Mouse (Mus musculus) liver, adult 2 months (tissue): ENCODE data around the gene Ampd1. TPM values are rescaled to one million over a fixed set of nuclear protein-coding genes. Genes with fewer than 3 reads are reported as not detected.

Source experiments
- DNase-seq: peaks from one replicate; pipeline ENCODE4 v3.0.0-alpha.2; 2011; ENCODE audit warnings: low read depth, low spot score; ENCODE audit errors: extremely low read depth
- H3K27ac ChIP-seq: fragments of 200-500 bp; replicated peaks from 2 replicates; pipeline ENCODE4 v1.5.1; 2012; ENCODE audit warnings: low read depth, mild to moderate bottlenecking, control low read depth, inconsistent platforms, low read length; ENCODE audit not compliant: insufficient read depth
- H3K27me3 ChIP-seq: fragments of 200-500 bp; 2 replicates; pipeline ENCODE4 v1.6.1; 2012; ENCODE audit warnings: mild to moderate bottlenecking, moderate library complexity, low read length, inconsistent platforms; ENCODE audit not compliant: control insufficient read depth, insufficient read depth
- H3K36me3 ChIP-seq: fragments of 200-500 bp; 2 replicates; pipeline ENCODE4 v1.6.1; 2012; ENCODE audit warnings: low read length, inconsistent platforms; ENCODE audit not compliant: control insufficient read depth, insufficient read depth
- H3K4me1 ChIP-seq: fragments of 200-500 bp; 2 replicates; pipeline ENCODE4 v1.6.1; 2011; ENCODE audit warnings: low read length; ENCODE audit not compliant: control insufficient read depth, insufficient read depth
- H3K4me3 ChIP-seq: fragments of 200-500 bp; 2 replicates; pipeline ENCODE4 v1.5.1; 2011; ENCODE audit warnings: low read depth, mild to moderate bottlenecking, control low read depth, low read length, moderate library complexity; ENCODE audit not compliant: insufficient read depth
- H3K79me2 ChIP-seq: fragments of 200-500 bp; 2 replicates; pipeline ENCODE4 v1.6.1; 2012; ENCODE audit warnings: inconsistent platforms, mild to moderate bottlenecking, low read length, moderate library complexity; ENCODE audit not compliant: control insufficient read depth, insufficient read depth
- H3K9ac ChIP-seq: fragments of 200-500 bp; 2 replicates; pipeline ENCODE4 v1.6.1; 2012; ENCODE audit warnings: low read depth, mild to moderate bottlenecking, control low read depth, inconsistent platforms, low read length
- CTCF ChIP-seq: fragments of 200-500 bp; IDR thresholded peaks from 2 replicates; pipeline ENCODE4 v1.5.1; 2011; ENCODE audit warnings: low read depth, low read length, control low read depth
- POLR2A ChIP-seq: fragments of 200-500 bp; IDR thresholded peaks from 2 replicates; pipeline ENCODE4 v1.6.1; 2011; ENCODE audit warnings: low read length, control low read depth; ENCODE audit not compliant: insufficient read depth; ENCODE audit errors: extremely low read depth
- WGBS: fragments of 180-500 bp; shearing (Covaris S2); methylation state at CpG from one replicate; pipeline ENCODE4 v1.1.7; 2018; 5-methylcytosine and 5-hydroxymethylcytosine counted together
- polyA plus RNA-seq: library from polyadenylated mRNA; depleted of rRNA; stranded (reverse); fragments of >200 nt; gene quantifications from 2 replicates; pipeline ENCODE4 v1.2.3, GENCODE M21; 2012
- total RNA-seq: library from RNA; depleted of rRNA; stranded (reverse); fragments of >200 nt; gene quantifications from 2 replicates; pipeline ENCODE4 v1.2.3, GENCODE M21; 2014

Ampd1 gene
- total and polyA plus RNA-seq, 2 experiments = 0.46 TPM; not detected in 1

GRCm38 (mm10) chr3:103099667-103100066, 25.9 kb downstream of the Ampd1 start:
- no peaks in the 10 kb centered on the region for H3K4me1 ChIP-seq
- TF ChIP-seq CTCF = peak; percentile 33; the same call in 1 of the 2 replicates
- TF ChIP-seq POLR2A = no peak
- no peak overlapping the region for H3K27ac ChIP-seq
- no peaks in the 10 kb centered on the region for H3K27me3 ChIP-seq
- no peak overlapping the region for H3K4me3 ChIP-seq
- no peaks in the 10 kb centered on the region for H3K36me3 ChIP-seq
- WGBS = 84% methylated on average over 6 of the region's 6 CpGs
- H3K79me2 ChIP-seq = no peaks in the 10 kb centered on the region
- DNase-seq = peak; percentile 24
- no peak overlapping the region for H3K9ac ChIP-seq

- Histone ChIP-seq H3K27ac (no peak overlapping the region), H3K4me3 (no peak overlapping the region), H3K79me2 (no peaks in the 10 kb centered on the region), H3K9ac (no peak overlapping the region), H3K27me3 (no peaks in the 10 kb centered on the region), H3K36me3 (no peaks in the 10 kb centered on the region), H3K4me1 (no peaks in the 10 kb centered on the region)
- TF ChIP-seq CTCF = no peak
- TF ChIP-seq POLR2A = no peak
- 61% methylated on average over 2 of the region's 2 CpGs for WGBS
- peak; percentile 19 for DNase-seq
Observed at GRCm38 (mm10) chr3:103100735-103101134, 26.9 kb downstream of the Ampd1 start.

GRCm38 (mm10) chr3:103101194-103101593, 27.4 kb downstream of the Ampd1 start:
- no peaks in the 10 kb centered on the region for H3K36me3 ChIP-seq
- no peak overlapping the region for H3K9ac ChIP-seq
- DNase-seq = no peak
- H3K4me1 ChIP-seq = no peaks in the 10 kb centered on the region
- no peak overlapping the region for H3K4me3 ChIP-seq
- no peaks in the 10 kb centered on the region for H3K79me2 ChIP-seq
- 57% methylated on average over 5 of the region's 5 CpGs for WGBS
- no peaks in the 10 kb centered on the region for H3K27me3 ChIP-seq
- H3K27ac ChIP-seq = no peak overlapping the region
- TF ChIP-seq CTCF (no peak), POLR2A (no peak)

DNA sequence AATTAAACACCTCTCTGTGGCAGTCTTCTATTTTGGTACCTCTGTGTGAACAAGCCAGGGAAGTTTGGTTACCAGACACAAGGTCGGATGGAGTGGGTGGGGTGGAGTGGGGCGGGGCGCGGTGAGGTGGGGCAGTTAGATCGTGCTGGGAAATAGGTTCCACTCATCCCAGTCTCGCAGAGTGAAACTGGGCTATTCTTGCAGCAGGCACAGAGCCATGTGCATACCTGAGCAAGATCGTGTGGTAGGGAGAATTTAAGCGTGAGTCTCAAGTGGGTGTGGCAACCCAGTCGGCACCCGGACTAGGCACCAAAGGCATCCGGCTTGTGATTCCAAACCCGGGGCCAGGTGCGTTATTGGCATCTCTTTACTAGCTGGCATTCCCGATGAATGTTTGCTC, 28.1 kb downstream of the Ampd1 start:
- no peak for TF ChIP-seq CTCF
- no peak for TF ChIP-seq POLR2A
- no peaks in the 10 kb centered on the region for H3K4me1 ChIP-seq
- H3K4me3 ChIP-seq = peak overlapping the region; percentile 89
- no peaks in the 10 kb centered on the region for H3K36me3 ChIP-seq
- 3% methylated on average over 14 of the region's 14 CpGs for WGBS
- 0 out of 2 replicates have a peak overlapping the region, but pooled peaks have one; percentile 40 for H3K9ac ChIP-seq
- no peaks in the 10 kb centered on the region for H3K79me2 ChIP-seq
- H3K27ac ChIP-seq = no peak overlapping the region
- H3K27me3 ChIP-seq = no peaks in the 10 kb centered on the region
- no peak for DNase-seq

- no peaks in the 10 kb centered on the region for H3K36me3 ChIP-seq
- DNase-seq = peak; percentile 69
- H3K4me3 ChIP-seq = peak within 1 kb of the TSS; percentile 89
- WGBS = 2% methylated on average over 72 of the region's 72 CpGs
- H3K9ac ChIP-seq = peak within 1 kb of the TSS; percentile 78
- H3K27me3 ChIP-seq = no peaks in the 10 kb centered on the region
- no peak within 1 kb of the TSS for H3K27ac ChIP-seq
- no peaks in the 10 kb centered on the region for H3K4me1 ChIP-seq
- H3K79me2 ChIP-seq = no peaks in the 10 kb centered on the region
- TF ChIP-seq POLR2A (no peak), CTCF (no peak)
Observed at GRCm38 (mm10) chr3:103102454-103103390, 28.9 kb downstream of the Ampd1 start, which contains the start of gene Dennd2c. Dennd2c (plus strand) TSS chr3:103102604.

- no peaks in the 10 kb centered on the region for H3K36me3 ChIP-seq
- H3K4me3 ChIP-seq = no peak overlapping the region
- H3K79me2 ChIP-seq = no peaks in the 10 kb centered on the region
- TF ChIP-seq POLR2A = no peak
- no peak for TF ChIP-seq CTCF
- no peaks in the 10 kb centered on the region for H3K27me3 ChIP-seq
- DNase-seq = no peak
- WGBS = 86% methylated on average over 7 of the region's 7 CpGs
- no peaks in the 10 kb centered on the region for H3K4me1 ChIP-seq
- no peak overlapping the region for H3K27ac ChIP-seq
- H3K9ac ChIP-seq = no peak overlapping the region
Observed at GRCm38 (mm10) chr3:103107565-103108240, 33.9 kb downstream of the Ampd1 start.
